In genomic region chr11:75830386-75830785, GRCm38 (mm10) we compare ENCODE assay signal across 23 mouse cellular contexts.
"Had no signal": no experiment of that assay in that cellular context is flagged by ENCODE, and none has a peak within 500 bp of the region (broad histone marks: within the 10 kb centered on the region; RNA-seq: fewer than 3 reads in every experiment).

No protein-coding gene starts in this region.

- H3K4me1 ChIP-seq: heart, embryonic 13.5 days; heart, embryonic 15.5 days; hindbrain, embryonic 13.5 days; hindbrain, embryonic 15.5 days; kidney, embryonic 15.5 days; limb, embryonic 13.5 days; limb, embryonic 15.5 days; liver, embryonic 12.5 days had no signal

- DNase-seq: forebrain, postnatal 0 days; gastrocnemius, postnatal 14 days; gastrocnemius, postnatal 36 days; heart, adult 11 months; heart, adult 2 months; heart, postnatal 14 days; heart, postnatal 36 days; layer of hippocampus, adult 9-11 months; layer of hippocampus, postnatal 36 days; left cerebral cortex, postnatal 4 days; lung, adult 18-20 months had no signal

- H3K9ac ChIP-seq: forebrain, postnatal 0 days; heart, embryonic 13.5 days; heart, embryonic 15.5 days; hindbrain, embryonic 13.5 days; hindbrain, embryonic 15.5 days; kidney, embryonic 15.5 days; limb, embryonic 13.5 days; limb, embryonic 15.5 days; liver, embryonic 12.5 days; liver, embryonic 14.5 days had no signal

- H3K9me3 ChIP-seq: heart, embryonic 15.5 days; hindbrain, embryonic 13.5 days; hindbrain, embryonic 15.5 days; kidney, embryonic 15.5 days; limb, embryonic 13.5 days; limb, embryonic 15.5 days; liver, embryonic 12.5 days had no signal

- H3K27me3 ChIP-seq: heart, embryonic 15.5 days; hindbrain, embryonic 13.5 days; hindbrain, embryonic 15.5 days; kidney, embryonic 15.5 days; limb, embryonic 13.5 days; limb, embryonic 15.5 days had no signal

- H3K4me2 ChIP-seq: heart, embryonic 11.5 days; heart, embryonic 13.5 days; heart, embryonic 15.5 days; hindbrain, embryonic 13.5 days; hindbrain, embryonic 15.5 days; kidney, embryonic 15.5 days; limb, embryonic 13.5 days; limb, embryonic 15.5 days; liver, embryonic 12.5 days had no signal

- H3K4me3 ChIP-seq: heart, adult 2 months; heart, embryonic 13.5 days; heart, embryonic 15.5 days; hindbrain, embryonic 13.5 days; hindbrain, embryonic 15.5 days; kidney, embryonic 15.5 days; limb, embryonic 13.5 days; limb, embryonic 15.5 days; liver, embryonic 12.5 days had no signal

- ATAC-seq: forebrain, postnatal 0 days; hindbrain, postnatal 0 days; intestine, embryonic 16.5 days; liver, embryonic 12.5 days had no signal

- H3K36me3 ChIP-seq: heart, embryonic 13.5 days; heart, embryonic 15.5 days; hindbrain, embryonic 13.5 days; hindbrain, embryonic 15.5 days; kidney, embryonic 15.5 days; limb, embryonic 13.5 days; limb, embryonic 15.5 days; liver, embryonic 12.5 days had no signal

- H3K27ac ChIP-seq: heart, adult 2 months; heart, embryonic 13.5 days; heart, embryonic 15.5 days; hindbrain, embryonic 13.5 days; hindbrain, embryonic 15.5 days; hindbrain, postnatal 0 days; kidney, embryonic 15.5 days; limb, embryonic 13.5 days; limb, embryonic 15.5 days; liver, embryonic 12.5 days; liver, embryonic 14.5 days had no signal
